Mouse (Mus musculus): Measurements from ENCODE around the gene Tmem255b.

Gene Tmem255b

DNA sequence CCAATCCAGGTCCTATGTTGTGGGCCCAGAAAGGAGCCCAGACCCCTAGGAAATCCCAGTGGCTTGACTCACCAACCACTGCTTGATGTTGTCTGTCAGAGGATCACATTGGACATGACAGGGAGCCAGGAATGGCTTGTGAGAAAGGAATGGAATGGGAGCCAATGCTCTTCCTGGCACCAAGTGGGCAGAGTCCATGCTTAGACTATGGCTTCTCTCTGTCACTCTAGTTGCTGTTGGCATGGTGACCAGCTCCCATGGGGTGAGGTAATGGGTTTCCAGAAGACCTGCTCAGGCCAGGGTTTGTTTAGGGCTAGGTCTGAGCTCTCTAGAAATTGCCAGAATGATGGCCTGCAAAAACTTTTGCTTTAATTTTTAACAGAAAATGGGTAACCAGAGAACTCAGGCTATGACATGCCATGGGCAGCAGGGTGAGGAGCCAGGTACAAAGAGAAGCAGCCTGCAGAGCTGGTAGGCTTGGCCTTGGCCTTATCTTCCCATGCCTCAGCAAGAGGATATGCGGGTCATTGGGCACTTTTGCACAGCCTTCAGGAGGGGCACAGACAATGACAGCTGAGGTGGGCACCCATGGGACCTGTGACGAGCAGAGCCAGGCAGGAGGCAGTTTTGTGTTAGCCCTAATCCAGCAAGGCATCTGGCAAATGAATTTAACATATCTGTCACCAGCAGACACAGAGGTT lies 47.3 kb downstream of the Tmem255b start:
- in situ Hi-C loops (cut with MboI; ENCODE audit: unreplicated experiment in 2 of 2), result no loop called here

- in situ Hi-C loops (cut with MboI; ENCODE audit: unreplicated experiment in 2 of 2), result no loop called here
Measured at GRCm38 (mm10) chr8:13483191-13483590, 48.2 kb downstream of the Tmem255b start.

GRCm38 (mm10) chr8:13489351-13489750 lies 54.4 kb downstream of the Tmem255b start:
- in situ Hi-C loops (cut with MboI; ENCODE audit: unreplicated experiment in 2 of 2), result no loop called here

GRCm38 (mm10) chr8:13489986-13490910 lies 55.3 kb downstream of the Tmem255b start:
- in situ Hi-C loops (cut with MboI; ENCODE audit: unreplicated experiment in 2 of 2), result no loop called here

DNA sequence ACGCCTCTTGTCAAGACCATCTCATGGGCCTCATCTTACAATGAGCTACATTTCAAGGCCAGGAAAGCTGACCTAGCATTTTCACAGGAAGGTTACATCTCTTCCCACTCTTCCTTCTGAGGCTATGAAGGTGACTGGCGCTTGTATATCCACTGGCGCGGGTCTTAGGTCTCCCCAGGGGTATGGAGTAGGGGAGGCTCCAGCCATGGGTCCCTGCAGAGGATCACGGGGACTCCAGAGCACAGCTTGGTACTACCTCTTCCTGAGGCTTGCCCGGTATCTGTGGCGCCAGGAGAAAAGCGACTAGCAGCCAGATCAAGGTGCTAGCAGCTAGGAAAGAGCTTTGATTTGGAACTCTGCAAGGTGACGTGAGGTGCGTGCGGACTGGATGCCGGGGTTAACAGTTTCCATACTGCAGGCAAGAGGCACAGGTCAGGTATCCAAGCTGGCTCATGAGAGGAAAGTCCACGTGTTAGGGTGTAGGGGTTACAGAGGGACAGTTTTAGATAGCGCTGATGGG lies 56.6 kb downstream of the Tmem255b start:
- in situ Hi-C loops (cut with MboI; ENCODE audit: unreplicated experiment in 2 of 2), result no loop called here

DNA sequence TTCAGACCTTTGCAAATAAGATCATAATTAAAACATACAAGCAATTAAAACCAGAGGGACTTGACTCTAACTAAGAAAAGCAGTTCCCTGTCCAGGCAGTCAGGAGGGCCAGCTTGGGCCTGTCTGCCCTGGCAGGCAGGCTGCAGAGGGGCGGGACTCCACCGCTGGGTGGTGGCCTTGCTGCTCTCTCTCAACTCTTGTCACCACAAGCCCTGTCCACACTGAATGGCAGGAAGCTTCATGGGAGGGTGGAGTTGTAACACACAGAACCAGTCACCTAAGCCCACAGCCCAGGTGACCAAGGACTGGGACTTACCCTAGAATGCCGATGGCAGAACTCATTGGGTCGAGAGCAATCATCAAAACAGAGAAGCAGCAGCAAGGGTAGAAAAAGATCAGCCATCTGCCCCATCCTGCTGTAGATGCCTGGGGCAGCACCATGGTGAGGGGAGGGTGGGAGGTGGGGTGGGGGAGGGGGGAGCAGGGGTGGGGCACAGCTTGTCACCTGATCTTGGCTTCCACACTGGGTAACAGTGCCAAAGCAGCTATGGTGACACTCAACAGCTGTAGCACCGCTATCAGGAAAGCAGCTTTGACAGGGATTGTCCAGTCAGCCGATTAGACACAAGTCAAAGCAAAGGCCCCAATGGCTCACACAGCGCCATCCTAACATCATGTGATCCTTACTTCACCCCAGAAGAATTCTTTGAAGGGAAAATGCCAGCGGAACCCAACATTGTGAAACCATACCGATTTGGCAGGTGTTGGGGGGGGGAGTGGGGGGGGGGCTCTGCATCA lies 57.4 kb downstream of the Tmem255b start:
- in situ Hi-C loops (cut with MboI; ENCODE audit: unreplicated experiment in 2 of 2), result no loop called here

DNA sequence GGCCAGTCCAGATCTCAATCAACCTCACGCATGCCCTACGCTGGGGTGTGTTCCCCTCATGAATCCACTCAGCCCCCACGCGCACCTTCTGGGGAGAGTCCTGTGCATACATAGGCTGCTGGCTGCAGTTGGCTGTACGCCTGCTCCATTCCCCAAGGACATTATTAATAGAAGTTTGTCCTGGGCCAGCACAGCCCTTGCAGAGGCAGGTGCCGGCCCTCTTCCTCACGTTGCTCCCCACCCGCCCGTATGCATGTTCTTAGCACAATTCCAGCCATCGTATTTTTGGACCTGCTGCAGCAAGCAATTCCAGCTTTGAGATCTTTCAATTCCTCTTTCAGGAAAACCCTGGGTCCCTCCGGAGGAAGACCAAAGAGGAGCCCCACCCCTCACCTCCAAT lies 58.0 kb downstream of the Tmem255b start:
- in situ Hi-C loops (cut with MboI; ENCODE audit: unreplicated experiment in 2 of 2), result no loop called here

DNA sequence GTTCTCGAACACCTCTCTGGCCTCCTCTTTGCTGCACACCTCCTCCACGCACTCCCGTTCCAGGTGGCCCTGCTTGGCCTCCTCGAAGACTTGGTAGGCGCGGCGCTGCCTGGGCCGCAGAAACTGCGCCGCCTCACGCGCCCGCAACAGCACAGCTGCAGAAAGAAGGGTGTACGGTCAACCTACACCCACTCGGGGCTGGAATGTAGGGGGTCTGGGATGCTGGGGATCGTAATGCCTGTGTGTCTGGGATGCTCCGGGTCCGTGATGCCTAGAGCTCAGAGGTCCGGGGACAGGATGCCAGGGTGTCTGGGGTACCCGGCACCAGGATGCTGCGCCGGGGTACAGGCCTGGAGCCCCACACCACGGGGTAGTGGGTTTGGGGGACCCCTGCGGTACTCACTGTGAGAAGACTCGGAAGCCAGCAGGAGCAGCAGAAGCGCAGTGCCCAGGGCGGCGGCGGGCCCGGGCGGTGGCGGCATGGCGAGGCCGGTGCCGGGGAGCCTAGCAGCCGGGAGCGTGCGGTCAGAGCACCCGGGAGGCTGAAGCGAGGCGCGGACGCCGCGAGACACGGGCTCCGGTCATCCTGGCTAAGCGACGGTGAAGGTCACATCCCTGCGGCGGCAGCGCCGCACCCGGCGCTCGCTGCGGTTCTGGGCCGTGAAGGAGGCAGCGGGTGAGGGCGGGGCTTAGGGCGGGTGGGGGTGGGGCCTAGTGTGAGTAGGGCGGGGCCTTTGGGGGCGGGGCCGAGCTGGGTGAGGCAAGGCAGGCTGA lies 59.1 kb downstream of the Tmem255b start, which contains the start of gene Gas6:
Gene Gas6 (minus strand): TSS at position 633 of the 774 bp plus-strand sequence.
- in situ Hi-C loops (cut with MboI; ENCODE audit: unreplicated experiment in 2 of 2), result no loop called here

DNA sequence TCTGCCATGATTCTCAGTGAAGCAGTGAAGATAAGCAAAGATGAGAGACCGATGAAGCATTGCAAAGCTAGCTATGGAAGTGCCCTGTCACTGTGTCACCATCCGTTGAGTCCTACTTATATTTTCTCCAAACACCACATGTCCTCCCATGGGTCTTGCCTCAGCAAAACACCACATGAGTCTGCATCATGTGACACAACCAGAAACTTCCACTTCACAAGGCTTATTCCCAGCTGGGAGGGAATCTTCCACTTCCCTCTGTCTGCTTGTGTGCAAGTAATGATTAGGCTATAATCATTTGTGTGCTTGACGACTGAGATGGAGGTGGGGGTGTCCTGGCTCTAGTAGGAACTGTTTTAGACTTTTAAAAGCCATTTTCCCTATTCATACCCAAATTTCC lies 66.2 kb downstream of the Tmem255b start:
- in situ Hi-C loops (cut with MboI; ENCODE audit: unreplicated experiment in 2 of 2), result no loop called here

DNA sequence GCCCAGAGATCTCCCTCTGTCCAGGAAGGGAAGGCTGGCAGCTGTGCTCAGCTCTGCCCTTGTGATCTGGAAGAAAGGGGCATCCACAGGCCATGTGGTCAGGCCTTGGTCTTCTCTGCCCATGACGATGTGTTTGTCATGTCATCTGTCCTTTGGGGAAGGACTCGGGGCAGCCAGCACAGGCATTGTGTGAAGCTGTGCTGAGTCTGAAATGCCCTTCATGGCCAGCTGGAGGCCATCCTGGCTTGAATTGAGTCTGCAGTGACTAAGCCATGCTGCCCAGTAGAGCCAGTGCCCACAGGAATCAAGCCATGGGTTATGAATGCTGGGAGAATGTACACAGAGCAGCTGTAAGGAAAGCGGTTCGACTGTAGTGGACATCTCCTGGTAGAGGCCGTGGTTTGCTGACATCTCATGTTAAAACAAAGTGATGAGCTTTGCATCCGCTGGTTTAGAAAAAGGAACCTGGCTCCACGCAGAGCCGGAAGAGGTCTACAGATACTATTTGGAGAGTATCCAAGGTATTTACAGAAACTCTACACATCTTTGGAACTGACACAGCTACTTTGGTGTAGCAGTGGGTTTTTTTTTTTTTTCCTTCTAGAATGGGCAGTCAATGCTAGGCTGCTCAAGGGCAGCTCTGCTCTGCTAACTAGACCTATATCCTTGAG lies 69.1 kb downstream of the Tmem255b start:
- in situ Hi-C loops (cut with MboI; ENCODE audit: unreplicated experiment in 2 of 2), result no loop called here

DNA sequence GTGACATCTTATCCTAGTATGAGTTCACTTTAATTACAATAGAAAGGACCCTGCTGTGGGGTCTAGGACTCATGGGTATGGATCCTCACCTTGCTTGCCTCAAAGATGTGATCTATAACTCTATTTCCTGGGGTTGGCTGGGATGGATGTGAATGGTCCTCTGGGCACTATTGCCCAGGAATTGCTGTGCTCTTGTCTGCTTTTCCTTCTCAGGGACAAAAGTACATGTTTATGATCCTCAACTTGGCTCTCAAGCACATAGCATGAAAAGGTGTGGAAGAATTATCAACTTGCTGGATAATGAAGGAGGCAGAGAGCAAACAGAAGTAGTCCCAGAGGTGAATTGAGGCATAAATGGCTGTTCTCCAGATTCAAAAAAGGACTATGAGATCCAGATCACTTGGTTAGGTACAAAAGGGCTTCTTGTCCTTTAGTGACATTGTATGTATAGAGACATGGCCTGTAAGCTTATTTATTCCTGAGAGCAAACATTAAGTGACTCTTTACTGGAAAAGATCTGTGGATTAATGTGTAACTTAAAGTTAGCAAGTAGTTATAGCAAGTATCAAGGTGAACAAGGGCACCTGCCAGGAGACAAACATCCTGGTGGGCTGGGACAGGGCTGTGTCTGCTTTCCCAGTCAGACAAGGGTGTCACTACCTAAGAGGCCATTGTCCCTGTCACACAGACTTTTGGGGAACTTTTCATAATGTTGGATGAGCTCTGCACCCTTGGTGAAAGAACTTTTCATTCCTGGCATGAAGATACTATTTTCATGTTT lies 70.1 kb downstream of the Tmem255b start:
- in situ Hi-C loops (cut with MboI; ENCODE audit: unreplicated experiment in 2 of 2), result no loop called here

DNA sequence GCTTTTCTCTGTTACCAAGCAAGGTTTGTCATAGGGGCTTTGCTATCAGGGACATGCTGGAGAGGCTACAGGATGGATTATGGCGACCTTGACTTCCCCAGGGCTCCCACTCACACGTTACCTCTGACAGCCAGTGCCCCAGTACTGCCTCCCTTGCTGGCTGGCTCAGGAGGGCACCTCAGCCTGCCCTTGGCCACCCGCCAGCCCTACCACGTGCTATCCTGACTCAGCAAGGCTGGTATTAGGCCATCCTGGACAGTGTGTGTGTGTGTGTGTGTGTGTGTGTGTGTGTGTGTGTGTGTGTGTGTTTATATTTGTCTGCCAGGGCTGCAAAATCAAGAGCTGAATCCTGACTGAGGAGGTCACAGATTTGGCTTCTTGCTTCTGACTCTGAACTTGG lies 71.9 kb downstream of the Tmem255b start:
- in situ Hi-C loops (cut with MboI; ENCODE audit: unreplicated experiment in 2 of 2), result no loop called here

DNA sequence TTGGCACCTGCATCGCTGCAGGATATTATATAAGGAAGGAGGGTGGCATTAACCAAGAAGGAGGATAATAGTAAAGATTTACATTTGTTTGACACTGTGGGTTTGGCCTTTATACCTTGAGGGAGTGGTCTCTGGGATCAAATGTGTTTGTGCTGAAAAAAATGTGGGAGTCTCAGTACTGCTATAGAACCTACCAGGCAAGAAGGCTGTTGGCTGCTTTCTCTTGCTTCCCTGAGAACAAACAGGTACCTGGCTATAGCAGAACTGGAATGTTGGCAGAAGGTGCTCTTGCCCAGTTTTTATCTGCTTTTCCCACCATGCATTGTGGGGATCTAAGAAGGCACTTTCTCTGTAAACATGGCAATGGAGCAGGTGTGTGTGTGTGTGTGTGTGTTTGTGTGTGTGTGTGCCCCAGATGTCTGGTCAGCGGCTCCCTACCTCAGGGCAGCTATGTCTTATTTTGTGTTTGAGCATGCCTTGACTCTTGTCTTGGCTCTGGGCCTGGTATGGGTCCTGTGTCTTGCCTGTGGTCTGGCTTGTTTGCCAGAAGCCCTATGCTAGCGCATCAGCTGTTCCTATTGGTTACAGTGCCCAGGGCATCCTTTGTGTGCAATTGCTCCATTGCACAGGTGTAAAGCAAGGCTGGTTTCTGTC lies 72.4 kb downstream of the Tmem255b start:
- in situ Hi-C loops (cut with MboI; ENCODE audit: unreplicated experiment in 2 of 2), result no loop called here

- in situ Hi-C loops (cut with MboI; ENCODE audit: unreplicated experiment in 2 of 2), result no loop called here
Measured at GRCm38 (mm10) chr8:13512016-13512415, 77.0 kb downstream of the Tmem255b start.

- in situ Hi-C loops (cut with MboI; ENCODE audit: unreplicated experiment in 2 of 2), result no loop called here
Measured at GRCm38 (mm10) chr8:13512677-13513076, 77.7 kb downstream of the Tmem255b start.

- in situ Hi-C loops (cut with MboI; ENCODE audit: unreplicated experiment in 2 of 2), result no loop called here
Measured at GRCm38 (mm10) chr8:13513556-13514370, 78.8 kb downstream of the Tmem255b start.

GRCm38 (mm10) chr8:13516011-13516442 lies 81.0 kb downstream of the Tmem255b start:
- in situ Hi-C loops (cut with MboI; ENCODE audit: unreplicated experiment in 2 of 2), result no loop called here
